Mouse (Mus musculus) natural killer cell, adult 2 months (primary cell): Measurements from ENCODE around the gene Shmt2.

Source experiments
- DNase-seq, 2 experiments: peaks; one replicate each; pipeline ENCODE4 v3.0.0; 2022; ENCODE audit warnings: low spot score in 2 of 2

Shmt2 gene

DNA sequence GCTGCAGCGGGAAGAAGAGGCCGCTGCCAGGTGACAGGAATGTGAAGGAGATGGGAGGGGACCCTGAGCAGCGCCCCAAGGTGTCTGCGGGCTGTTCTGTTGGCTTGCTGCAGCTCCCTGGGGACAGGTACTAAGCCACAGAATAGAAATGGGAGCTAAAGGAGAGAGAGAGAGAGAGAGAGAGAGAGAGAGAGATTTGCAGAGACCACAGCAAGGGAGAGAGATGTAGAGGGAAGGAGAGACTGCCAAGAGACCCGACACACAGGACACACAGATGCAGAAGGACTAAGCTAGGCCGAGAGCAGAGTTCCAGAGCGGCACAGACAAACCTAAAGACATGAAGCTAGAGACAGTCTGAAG lies 10.0 kb downstream of the Shmt2 start:
- no peak for DNase-seq

DNA sequence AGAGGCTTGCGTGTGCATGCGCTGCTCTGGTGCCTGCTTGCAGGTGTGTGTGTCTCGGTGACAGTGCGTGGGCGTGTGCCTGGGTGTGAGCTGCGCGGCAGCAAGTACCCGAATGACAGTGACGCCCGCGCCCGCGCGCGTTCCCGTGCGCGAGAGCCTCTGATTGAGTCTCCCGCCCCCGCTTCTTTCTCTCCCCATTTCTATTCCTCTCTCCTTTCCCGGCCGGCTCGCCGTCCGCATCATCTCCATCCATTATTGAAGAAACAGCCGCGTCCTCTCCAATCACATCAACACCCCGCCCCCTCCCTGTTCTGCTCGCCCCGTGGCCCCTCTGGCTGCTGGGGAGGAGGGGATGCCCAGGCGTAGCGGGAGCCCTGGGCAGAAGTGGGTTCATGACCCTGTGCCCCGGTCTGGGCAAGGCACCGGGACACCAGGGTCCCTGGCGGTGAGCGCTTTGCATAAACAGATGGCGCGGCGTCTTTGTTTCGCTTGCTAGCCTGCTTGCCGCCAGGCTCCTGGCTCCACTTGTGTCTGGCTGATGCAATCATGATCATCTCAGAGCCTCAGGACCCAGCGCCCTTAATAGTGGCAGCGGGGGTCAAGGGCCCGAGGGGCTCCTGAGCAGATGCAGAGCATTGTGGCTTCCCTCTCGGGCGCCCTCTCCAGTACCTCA lies 10.5 kb downstream of the Shmt2 start:
- DNase-seq, result peak in 1 of 2 experiments; percentile 48

DNA sequence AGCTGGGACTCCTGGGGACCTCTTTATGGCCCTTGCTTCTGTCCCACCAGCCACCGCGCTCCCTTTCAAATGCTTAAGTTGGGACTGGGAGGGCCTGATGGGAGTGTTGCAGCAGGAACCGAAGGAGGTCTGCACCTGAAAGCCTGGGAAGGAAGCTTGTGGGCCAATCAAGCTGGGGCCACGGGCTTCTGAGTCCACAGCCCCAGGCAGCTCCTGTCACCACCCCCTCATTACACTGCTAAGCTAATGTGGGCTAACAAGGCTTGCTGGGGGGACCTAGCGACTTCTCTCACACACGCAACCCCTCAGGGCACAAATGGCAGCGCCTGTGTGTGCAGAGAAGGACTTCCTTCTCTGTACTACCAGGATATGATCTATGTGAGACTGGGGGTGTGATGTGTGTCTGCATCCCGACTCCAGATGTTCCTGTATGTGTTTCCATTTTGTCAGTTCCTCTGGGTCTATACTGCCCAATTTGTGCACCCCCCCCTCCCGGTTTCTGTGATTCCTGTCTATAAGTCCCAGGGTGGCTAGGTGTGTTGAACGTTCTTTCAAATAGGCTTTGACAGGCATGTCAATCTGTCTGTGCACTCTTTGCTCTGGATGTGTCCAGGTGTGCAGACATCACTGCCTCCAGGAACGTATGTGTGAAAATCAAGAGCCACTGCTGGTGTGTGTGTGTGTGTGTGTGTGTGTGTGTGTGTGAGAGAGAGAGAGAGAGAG lies 11.2 kb downstream of the Shmt2 start:
- no peak for DNase-seq

DNA sequence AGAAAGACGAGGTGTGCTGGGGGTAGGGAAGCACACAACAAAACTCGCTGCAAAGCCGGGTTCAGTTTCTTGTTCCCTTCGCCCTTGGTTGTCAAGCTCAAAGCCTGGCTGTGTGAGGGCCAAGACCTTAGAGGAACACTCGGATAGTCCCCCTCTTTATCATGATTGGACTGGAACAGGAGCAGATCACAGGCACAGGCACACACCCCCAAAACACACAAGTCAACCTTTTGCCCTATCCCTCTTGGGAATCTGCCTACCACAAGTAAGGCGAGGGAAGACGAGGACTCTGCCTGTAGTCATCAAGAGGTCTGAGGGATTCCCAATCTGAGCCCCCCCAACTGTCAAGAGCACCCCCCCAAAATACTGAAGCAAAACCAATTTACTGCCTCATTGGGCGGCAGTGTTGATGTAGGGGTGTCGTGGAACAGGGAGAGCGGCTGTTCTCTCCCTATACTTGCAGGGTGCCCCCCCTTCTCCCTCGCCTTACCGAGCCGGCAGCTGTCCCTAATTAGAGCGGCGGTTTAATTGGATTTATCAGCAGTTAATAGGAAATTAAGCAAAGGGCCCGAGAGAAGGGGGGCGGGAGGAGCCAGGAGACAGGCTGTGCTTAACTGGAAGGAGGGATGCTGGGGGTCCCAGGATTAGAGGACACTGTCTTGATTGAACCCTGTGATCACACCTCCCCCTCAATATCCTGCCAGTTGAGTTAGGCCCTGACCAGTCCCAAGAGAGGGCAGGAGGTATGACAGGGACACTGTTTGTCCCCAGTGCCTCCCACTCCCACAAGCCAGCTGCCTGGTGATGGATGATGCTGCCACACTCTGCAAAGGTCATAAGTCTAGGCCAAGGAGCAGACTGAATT lies 12.2 kb downstream of the Shmt2 start:
- no peak for DNase-seq

DNA sequence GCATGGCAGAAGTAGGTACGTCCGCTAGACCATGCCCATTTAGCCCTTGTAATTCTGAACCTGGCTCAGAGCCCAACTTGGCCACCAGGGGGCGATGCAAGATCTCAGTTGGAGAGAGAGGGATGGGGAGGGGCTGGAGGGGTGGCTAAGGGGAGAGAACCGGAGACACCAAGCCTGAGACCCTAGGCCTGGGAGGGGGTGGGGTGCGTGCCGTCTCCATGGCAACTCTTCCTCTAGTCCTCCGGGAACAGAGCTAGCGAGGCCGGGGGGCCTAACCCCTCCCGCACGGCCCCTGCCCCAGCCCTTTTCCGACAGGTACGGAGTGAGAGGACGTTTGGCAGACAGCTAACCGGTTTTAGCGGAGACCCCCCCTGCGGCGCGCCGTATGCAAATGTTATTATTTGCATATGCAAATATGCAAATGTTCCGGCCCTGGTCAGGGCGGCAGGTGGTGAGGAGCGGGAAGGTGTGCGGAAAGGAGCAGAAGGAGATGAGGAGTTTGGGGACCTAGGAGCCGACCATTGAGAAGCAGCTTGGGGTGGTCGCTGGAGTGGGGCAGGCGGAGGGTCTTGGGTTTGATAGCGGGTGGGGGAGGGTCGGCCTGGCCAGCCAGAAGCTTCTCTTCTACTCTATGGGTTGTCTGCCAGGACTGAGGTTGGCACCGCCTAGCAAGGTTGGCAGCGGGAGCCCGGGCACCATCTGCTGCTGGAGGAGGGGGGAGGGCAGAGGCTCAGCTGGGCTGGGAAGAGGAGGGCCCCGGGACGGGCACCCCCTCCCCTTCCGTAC lies 13.0 kb downstream of the Shmt2 start:
- peak; percentile 75 to 86 for DNase-seq

DNA sequence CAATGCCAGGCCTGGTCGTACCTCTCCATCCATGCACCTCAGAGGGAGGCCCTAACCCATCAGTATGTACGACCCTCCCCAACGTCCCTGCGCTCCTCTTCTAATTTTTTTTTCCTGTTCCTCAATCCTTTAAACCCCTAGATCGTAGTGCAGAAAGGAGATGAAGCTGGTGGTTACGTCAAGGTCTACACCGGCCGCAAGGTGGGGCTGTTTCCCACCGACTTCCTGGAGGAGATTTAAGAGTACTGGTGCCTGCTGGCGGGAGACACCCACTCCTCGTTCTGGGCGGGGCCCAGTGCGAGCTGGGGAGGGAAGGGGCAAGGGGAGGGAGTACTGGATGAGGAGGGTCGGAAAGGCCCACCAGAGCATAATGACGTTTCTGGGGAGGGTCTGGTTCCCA lies 14.0 kb downstream of the Shmt2 start:
- DNase-seq, result peak; percentile 57 to 79

DNA sequence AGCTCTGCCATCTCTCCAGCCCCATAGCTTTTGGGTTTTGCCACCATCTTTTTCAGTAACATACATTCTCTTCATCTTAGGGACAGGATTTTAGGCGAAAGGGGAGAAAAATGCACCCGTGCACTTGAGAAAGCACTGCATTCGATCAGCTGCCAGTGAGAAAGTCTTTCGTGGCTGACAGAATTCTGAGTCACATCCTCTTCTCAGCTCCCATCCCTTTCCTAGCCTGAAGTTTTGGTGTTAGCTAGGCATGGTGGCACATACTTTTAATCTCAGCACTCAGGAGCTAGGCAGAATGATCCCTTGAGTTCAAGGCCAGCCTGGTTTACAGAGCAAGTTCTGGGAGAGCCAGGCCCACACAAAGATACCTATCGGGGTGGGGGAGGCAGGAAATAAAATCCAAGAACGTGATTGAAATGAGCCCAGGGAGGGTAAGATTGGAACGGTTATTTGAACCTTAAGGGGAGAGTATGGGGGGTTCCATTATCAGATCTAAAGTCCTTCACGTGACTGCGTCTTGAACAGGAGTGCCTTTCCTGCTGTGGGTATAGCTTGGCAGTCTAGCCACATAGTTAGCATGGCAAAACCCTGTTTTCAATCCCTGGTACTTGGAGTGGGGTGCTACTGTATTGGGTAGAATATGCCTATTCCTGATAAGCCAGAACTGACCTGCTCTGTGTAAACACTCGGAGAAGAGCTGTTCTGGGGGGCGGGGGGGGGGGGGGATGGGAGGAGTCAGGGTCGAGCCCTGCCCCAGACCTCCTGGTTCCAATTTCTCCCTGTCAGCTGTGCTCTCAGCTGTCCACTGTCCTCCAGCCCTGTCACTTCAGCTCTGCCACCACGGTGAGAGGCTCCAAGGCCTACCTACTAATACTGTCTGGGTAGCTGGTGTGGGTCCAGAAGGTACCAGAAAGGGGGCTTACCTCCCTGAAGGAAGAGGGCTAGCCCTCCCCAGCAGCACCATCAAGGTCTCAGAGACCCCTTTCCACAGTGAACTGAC lies 21.1 kb downstream of the Shmt2 start, which contains the start of gene Stac3:
Gene Stac3 (plus strand): TSS at position 793 of the 1,000 bp plus-strand sequence.
- DNase-seq, result no peak

DNA sequence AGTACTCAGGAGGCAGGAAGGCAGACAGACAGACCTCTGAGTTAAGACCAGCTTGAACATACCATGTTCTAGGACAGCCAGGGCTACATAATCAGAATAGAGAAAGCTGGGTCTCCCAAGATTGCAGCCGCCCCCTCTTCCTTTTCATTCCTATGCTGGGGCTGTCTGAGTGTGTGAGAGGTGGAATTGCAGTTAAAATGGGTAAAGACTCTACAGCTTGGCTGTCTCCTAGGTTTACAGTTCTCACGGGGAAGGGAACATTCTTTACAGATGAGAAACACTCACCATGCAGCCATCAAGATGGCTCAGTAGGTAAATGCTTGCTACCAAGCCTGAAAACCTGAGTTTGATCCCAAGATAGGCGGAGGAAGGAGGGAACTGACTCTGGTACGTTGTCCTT lies 22.2 kb downstream of the Shmt2 start:
- no peak for DNase-seq

DNA sequence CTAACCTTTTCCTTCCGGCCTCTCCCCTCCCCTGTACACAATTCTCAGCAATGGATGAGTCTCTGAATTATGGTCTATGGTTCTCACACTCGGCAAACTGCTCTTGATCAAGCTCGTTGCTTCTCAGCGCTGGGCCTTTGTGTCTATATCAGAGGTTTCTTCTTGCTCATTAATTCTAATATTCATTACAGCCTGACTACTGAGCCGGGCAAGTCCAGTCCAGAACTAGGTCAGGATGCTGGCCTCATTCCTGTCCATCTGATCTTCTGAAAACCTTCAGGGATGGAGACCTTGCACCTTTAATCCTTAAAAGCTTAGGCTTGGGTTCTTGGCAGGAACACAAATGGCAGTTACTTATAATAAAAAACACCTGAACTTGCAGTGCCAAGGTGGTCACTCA lies 22.7 kb downstream of the Shmt2 start:
- no peak for DNase-seq

DNA sequence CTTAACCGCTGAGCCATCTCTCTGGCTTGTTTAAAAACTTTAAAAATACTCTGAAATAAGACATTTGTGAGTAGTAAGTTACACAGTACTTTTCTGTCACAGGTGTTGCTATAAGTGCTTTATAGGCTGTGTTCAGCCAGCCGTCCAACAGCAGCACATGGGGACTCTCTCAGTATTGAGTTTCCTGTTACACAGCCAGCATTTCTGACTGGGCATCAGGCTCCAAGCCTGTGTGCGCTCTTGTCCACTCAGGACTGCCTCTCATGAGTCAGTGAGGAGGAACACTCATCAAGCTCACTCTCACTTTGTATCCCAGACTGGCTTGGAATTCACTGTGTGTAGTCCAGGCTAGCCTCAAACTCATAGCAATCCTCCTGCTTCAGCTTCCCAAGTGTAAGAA lies 26.1 kb downstream of the Shmt2 start:
- no peak for DNase-seq

DNA sequence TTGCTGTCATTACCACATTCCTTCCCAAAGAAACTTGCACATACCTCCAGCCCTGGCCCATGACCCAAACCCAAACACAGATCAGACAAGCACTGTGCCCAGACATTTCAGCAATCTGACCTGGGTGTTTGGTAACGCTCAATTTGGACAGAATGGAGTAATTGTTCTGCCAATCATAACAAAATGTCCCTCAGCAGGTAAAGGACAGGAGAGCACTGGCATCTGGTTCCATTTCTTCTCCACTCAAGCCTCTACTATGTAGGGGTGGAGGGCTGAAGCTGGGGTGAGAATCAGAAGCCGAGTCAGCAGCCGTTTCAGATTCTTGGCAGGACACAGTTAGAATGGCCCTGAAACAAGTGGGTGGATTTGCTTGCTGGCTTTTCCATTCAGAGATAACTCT lies 30.1 kb downstream of the Shmt2 start:
- no peak for DNase-seq

DNA sequence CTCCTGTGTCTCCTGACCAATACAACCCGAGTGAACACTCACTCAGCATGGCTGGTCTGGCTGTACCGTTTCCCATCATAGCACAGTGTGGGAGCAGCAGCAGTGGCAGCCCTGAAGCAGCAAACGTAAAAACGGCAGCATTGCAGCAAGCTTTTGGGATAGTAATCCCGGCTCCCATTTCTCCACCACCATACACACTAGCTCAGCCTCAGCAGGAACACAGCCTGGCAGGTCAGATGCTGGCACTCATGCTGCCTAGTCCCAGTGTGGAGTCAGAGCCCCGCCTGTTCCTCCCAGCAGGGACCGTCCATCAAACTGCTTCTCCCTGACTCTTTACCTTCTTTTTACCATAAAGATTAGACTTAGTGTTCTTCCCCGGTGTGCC lies 31.1 kb downstream of the Shmt2 start:
- no peak for DNase-seq

DNA sequence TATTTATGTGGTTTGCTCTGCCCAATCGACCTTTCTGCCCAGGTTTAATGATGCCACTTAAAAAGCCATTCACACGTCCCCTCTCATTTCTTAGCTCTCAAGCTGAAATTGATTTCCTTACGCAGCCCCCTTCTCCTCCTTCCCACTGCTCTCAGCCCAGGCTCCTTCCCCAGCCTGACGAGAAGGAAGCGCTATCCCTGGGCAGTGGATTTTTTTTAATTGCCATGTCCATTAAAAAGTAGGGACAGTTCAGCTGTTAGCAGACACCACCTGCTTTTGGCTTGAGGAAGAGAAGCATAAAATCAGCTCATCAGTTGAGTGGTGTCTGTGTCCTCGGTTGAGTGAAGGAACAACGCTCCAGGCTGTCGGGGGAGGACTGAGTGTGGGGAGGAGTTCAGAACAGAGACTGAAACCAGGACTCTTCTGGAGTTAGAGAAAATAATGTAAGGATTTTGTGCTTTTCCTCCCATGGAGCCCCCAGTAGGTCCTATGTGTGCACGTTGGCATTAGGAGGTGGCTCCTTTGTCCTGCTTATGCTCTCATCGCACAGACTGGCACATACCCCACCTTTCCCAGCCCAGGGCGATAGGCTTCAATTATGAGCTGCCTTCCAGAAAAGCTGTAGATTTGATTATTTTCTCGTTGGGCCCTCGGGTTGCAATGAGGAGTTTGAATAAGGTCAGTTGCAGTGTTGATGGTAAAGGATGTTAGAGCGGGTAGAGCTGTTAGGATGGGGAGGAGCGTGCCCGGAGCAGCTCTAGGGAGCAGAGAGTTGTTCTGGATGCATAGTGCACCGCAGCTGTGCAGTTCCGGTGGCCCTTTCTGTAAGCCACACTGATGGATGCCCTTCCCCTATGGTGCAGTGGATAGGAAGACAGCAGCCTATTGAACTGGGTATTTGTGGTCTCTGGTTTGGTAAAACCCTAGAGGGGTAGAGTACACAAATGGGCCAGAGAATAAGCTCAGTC lies 31.8 kb downstream of the Shmt2 start:
- DNase-seq, result no peak

DNA sequence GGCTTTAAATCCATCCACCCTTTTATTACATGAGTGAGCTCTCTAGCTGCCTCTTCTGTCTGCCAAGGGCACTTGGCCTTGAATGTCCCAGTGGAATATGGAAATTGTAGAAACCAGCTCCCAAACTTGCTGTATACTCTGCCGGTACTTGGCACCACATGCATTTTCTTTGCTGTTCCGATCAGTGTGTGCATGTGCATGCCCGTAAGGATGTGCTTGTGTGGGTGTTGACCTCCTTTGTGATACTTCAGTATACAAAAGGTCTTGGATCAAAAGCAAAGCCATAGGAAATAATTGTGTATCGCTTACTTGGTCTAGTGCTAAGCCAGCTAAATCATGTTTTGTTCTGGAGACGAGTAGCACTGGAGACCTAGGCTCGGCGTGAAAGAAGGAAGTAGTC lies 33.4 kb downstream of the Shmt2 start:
- no peak for DNase-seq

DNA sequence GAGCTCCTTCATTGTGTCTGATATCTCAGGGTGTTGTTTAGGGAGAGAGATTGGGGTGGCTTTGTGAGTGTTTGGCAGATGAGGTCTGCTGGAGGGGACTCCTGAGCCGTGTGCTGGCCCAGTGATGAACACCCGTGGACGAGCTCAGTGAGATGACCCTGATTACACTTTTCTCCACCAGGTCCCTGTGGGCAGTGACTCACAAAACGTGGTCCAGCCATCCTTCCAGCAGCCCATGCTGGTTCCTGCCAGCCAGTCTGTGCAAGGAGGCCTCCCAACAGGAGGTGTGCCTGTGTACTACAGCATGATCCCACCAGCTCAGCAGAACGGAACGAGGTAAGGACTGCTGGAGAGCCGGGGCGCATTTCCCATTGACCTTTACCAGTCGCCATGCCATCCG lies 37.0 kb downstream of the Shmt2 start:
- no peak for DNase-seq

DNA sequence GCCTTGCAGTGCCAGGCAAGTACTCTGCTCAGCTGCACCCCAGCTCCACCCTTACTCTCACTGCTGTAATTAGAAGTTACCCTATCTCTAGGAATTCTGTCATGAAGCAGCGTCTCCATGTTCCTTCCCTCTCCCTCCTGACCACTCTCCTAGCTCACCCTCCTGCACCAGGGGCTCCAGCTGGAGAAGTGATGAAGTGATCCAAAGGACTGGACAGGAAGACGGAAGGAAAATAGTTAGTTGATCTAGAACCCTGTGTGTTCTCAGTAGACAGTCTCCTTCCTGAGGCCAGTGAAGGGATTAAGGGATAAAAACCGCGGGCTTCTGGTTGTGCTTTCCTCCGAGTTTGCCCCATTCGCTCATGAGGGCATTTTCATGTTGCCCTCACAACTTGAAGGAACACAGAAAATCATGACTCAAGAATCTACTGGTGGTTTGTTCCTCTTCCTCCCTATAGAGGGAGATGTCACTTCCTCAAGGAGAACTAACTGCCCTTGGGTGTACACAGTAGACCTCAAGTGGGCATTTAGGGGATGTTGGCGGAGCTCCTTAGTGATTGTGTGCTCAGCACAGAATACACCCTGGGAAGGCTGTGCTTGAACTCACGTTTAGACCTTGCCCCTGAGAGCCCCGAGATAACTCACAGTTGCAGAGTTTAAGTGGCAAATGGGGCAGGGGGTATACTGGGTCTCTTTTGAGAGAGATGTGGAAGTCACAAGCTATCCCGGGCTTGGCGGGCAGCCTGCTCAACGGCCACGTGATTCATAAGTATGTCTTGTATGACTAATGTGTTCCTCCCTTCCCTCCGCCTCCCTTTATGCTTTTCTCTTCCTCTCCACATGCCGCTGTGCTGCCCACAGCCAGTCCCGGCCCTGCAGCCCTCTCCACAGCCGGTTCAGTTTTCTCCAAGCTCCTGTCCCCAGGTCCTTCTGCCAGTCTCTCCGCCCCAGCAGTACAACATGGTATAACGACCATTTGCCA lies 41.1 kb downstream of the Shmt2 start:
- DNase-seq, result no peak

DNA sequence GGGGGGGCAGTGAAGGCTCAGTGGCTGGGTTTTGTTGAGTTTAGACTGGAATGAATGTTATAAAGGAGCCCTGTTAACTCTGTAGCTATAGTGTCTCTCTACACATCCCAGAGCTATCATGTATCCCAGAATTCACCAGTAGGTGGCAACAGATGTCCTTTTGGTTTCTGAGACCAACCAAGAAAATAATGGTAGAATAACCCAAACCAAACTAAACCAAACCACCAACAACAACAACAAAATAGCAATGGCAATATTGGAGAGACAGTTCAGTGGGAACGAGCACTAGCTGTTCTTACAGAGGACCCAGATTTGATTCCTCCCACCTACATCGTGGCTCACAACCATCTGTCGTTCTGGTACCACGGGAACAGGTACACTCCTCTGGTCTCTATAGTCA lies 43.1 kb downstream of the Shmt2 start:
- DNase-seq, result no peak

DNA sequence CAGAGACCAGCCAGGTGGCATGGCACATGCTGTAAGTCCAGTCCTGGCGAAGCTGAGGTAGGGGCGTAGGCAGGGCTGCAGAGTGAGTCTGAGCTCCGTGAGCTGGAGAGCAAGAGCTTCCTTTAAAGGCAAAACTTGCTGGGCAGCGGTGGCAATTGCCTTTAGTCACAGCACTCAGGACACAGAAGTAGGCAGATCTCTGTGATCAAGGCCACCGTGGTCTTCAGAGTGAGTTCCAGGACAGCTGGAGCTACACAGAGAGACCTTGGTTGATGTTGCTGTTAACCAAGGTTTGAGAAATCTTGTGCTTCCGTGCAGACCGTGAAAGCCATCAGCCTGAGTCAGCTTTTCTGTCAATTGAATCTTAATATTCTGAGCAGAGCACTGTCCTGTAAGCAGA lies 44.9 kb downstream of the Shmt2 start:
- no peak for DNase-seq
